Mouse (Mus musculus) erythroid progenitor cell, adult 5-6 weeks (primary cell): ENCODE measurements at regions not wholly inside any gene's neighbourhood (a gene's known extent, or its start where the extent isn't known, plus 50 kb on each side); places are given as distances from the start of the nearest gene placed in this dataset.
A peak's percentile ranks its signal among the peaks of the same experiment; 100 is the strongest.

Experiments used
- ATAC-seq: replicated peaks from 2 replicates; pipeline ENCODE4 v1.8.0; 2016; ENCODE audit warnings: moderate number of reproducible peaks, mild to moderate bottlenecking, moderate TSS enrichment, inconsistent platforms; ENCODE audit not compliant: poor library complexity, low FRiP score, severe bottlenecking

DNA sequence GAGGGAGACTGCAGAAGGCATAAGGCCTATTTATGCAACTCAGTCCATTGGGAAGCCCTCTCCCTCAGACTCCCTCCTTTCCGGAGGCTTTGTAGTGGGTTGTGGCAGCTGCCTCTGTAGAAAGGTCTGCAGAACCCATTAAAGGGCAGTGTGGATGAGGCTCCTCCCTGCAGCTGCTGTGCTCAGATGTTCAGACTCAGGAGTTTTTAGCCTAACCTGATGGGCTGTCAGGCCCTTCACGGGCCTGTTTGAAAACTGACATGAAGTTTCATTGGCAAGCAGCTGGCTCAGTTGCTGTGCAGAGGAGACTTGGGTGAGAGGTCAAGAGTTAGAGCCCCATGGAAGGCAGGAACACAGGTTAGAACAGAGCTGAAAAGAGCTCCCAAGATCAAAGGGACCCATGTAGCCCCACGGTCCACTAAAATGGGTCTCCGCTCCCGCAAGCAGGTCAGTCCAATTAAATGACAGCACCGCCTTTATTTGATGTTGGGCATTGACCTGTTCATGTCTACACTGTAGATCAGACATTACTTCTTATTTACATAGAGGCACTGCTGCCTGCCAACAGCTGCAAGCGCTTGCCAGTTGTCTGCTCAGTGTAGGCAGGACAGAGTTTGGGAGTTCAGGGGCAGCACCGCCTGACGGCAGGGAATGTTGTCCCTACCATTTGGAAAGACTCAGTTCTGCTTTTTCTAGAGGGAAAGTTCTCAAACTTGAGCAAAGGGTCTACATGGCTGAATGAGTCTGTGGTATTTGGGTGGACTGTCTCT lies 53.8 kb upstream of the Usp46 start:
- no peak for ATAC-seq

DNA sequence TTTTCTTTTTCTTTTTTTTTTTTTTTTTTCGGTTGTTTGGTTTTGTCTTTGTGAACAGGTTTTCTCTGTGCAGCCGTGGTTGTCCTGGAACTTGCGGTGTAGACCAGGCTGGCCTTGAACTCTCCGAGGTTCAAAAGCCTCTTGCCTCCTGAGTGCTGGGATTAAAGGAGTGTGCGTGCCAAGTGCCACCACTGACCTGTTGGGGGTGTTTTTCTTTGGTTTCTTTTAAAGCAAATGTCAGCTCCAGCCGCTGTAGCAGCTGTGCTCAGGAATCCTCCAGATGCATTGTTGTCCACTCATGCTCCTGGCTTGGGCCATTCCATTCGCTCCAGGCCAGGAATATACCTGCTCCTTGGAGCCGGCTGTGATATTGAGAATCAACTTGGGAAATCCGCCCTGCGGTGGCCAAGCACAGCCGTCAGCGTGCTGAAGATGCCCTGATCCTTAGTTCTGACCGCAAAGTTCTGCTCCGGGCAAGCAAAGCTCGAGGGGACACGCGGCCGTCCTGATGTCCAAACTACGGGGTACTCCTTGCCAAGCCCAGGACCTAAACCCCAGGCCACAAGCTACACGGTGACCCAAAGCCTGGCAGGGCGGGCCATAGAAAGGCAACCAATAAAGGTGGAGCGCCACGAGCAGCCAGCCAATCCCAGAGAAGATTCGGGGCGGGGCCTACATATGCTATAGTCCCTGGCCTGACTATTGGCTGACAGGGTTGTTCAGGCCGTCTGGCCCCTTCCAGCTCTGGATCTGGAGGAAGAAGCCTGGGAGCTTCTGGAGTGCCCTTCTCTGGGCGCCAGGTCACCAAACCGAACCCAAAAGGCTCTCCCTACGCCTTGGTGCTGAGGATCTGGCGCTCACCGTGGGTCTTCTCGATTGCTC lies 58.0 kb upstream of the Usp46 start:
- peak; percentile 97 for ATAC-seq

DNA sequence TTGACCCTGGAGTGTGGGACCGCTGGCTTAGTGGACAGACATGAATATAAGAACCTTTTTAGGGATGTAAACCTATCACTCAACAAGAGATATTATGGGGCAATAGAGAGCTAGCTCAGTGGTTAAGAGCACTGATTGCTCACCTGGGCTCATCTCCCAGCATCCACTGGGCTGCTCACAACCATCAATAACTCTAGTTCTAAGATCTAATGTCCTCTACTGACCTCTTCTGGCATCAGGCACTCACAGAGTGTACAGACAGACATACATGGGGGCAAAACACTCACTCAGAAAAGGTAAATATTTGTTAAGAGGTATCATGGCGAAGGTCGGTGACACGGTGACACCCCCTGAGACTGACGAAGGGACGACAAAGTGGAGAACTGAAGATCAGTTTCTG lies 59.3 kb upstream of the Usp46 start:
- ATAC-seq = no peak

DNA sequence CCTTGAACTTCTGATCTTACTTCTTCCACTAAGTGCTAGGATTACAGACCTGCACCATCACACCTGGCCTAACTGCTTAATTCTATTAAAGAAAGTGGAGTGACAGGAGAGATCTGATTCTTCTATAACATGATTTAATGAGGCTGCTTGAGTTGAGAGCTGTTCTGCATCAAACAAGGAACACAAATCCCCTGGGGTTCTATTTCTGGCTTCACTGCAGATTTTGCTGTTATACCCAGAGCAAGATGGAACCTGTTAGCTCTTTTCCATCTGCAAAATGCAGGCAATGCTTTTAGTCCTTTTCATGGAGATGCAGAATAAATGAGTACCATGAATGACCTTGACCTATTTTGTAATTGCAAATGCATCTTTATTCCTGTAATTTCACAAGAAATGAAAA lies 61.4 kb upstream of the Usp46 start:
- no peak for ATAC-seq

DNA sequence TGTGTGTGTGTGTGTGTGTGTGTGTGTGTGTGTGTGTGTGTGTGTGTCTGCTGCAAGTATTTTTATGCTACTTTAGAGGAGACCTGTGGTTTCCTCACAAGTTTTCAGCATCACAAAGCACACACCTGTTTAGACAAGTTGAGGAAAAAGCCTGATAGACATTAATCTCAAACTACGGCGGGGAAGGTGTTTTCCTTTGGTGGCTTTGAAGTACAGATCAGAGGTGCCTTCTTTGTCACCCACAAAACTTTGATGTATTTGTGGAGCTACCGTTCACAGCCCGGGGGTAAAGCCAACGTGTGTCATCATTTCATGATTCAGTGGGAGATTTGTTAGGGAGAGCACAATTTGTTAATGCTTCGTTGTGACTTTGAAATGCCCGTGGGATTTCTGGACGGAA lies 62.4 kb upstream of the Rasl11b start:
- ATAC-seq = no peak

DNA sequence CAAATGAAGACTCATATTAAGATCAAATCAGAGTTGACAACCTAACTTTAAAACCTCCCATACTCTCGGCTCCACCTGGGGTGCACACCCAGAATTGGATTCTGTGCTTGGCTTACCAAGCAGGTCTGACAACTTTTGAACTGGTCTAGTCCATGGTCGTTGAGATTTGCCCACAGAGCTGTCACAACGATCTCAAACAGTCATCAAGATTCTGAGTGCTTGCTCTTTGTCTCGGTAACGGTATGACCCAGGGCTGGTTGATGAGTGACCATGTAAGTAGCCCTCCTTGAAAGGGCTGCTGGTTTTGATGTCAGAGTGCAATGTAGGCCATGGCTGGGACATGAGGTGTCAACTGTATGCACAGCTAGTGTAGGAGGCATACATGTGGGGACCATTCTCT lies 58.7 kb upstream of the Rasl11b start:
- ATAC-seq = no peak

DNA sequence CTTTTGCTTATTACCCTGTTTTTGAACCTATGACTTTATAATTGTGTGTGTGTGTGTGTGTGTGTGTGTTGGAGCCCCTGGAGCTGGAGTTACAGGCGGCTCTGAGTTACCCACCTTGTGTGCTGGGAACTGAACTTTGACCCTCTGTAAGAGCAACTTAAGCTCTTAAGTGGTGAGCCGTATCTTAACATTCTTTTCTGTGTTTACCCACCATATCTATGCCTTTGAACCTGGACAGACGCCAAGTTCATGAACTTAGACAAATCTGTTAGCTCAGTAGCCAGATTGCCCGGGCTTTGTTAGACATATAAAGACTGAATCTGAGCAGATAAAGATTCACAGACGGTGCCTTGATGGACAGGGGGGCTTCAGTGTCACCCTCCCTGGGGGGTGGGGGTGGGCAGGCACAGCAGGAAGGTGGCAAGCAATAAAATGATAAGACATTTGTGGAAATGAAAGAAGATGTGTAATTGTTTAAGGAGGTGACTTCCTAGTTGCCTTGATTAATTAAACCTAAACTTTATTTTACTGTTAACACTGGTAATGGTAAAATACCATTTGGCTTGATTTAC lies 58.1 kb upstream of the Rasl11b start:
- no peak for ATAC-seq

DNA sequence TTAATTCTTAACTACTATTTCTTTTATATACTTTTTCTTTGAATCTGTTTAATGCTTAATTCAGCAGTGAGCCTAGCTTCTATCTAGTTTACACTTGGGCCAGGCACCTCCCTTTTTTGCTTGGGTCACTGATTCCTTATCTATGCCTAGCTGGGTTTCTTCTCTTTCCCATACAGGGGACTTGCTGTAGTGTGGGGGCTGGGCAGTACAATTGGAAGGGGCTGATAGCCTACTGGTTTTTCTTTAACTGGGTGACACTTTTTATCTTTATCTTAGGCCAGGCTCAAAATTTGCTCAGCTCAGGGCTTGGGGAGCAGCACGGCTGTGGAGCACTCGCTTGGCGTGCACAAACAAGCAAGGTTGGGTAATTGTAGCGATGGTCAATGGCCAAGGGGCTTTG lies 51.1 kb upstream of the Rasl11b start:
- no peak for ATAC-seq

DNA sequence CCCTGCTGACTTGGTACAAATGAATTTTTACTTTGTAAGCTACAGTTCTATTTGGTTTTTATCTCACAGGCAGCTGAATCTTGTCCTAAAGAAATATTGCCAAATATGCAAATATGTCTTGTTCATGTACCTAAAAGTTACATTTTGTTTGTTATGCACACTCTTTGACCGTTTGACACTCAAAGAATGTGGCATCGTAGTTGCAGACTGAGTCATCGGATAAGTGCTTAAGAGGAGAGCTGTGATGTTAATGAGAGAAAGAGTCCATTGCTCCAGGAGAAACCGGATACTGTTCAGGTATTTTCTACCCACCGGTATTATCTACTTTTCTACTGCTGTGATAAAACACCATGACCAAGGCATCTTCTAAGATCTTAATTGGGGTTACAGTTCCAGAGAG lies 50.3 kb upstream of the Rasl11b start:
- ATAC-seq = no peak
